Mouse (Mus musculus): Measurements from ENCODE around the gene Slc2a5. TPM values are rescaled to one million over a fixed set of nuclear protein-coding genes. Genes with fewer than 3 reads are reported as not detected.

Gene Slc2a5
- polyA plus RNA-seq, 1 experiment, result not detected

- TF ChIP-seq TAL1 (IDR thresholded peaks at IDR 0.05; ENCODE audit: low read length) (no peak), GATA1 (IDR thresholded peaks at IDR 0.05; ENCODE audit: low read length) (no peak)
- no peaks in the 10 kb centered on the region for H3K27me3 ChIP-seq (ENCODE audit: control insufficient read depth)
- no peaks in the 10 kb centered on the region for H3K9me3 ChIP-seq (ENCODE audit: control insufficient read depth, low read length)
- no peak overlapping the region for H3K4me3 ChIP-seq (replicated peaks)
- no peaks in the 10 kb centered on the region for H3K36me3 ChIP-seq (ENCODE audit: control insufficient read depth)
- H3K4me1 ChIP-seq (ENCODE audit: control insufficient read depth), result peaks cover 12% of the 10 kb centered on the region
These were observed 73.1 kb downstream of the Slc2a5 start for GRCm38 (mm10) chr4:150192199-150192598.

Other genes starting within 250 kb of the Slc2a5 start
- gene Spsb1, start 164.2 kb upstream of the Slc2a5 start, polyA plus RNA-seq (2012), result not detected in 2 replicates
- 0.03 and 0.06 TPM in 2 replicates for gene H6pd, start 110.3 kb upstream of the Slc2a5 start, polyA plus RNA-seq (2012)
- 0.01 and 0.02 TPM in 2 replicates for gene Gpr157, start 31.9 kb upstream of the Slc2a5 start, polyA plus RNA-seq (2012)
- gene Slc2a7, start 29.7 kb downstream of the Slc2a5 start, polyA plus RNA-seq (2012), result not detected in 2 replicates
- not detected in 2 replicates for gene Car6, start 82.0 kb downstream of the Slc2a5 start, polyA plus RNA-seq (2012)
- gene Eno1, start 117.4 kb downstream of the Slc2a5 start, polyA plus RNA-seq (2012), result 25.2 and 47.2 TPM in 2 replicates
- 3.1 and 3.5 TPM in 2 replicates for gene Rere, start 162.4 kb downstream of the Slc2a5 start, polyA plus RNA-seq (2012)